ENCODE assay signal across 8 mouse cellular contexts in genomic region chr1:74028118-74028880, GRCm38 (mm10).
DNase-seq lines count a peak whose midpoint lies in the region; ATAC-seq and TF ChIP-seq lines count a peak whose summit lies in the region.

No protein-coding gene starts in this region.

- intact Hi-C loops in heart, postnatal 10 days (cut with DNase I), result no loop called here
- intact Hi-C loops in left cerebral cortex, postnatal 14 days (cut with DNase I), result no loop called here

- peak overlapping the region; percentile 97 for H3K27ac ChIP-seq in lung, embryonic 16.5 days (ENCODE audit: low read length)
- peak overlapping the region; percentile 65; the same call in 1 of the 2 replicates for H3K27ac ChIP-seq in hindbrain, postnatal 0 days
- H3K27ac ChIP-seq in olfactory bulb, adult 2 months (ENCODE audit: insufficient read depth, low read depth, low read length), result peak overlapping the region; percentile 0; the same call in 1 of the 2 replicates

- H3K9ac ChIP-seq in lung, embryonic 16.5 days (ENCODE audit: low read length), result peak overlapping the region; percentile 34; the same call in 1 of the 2 replicates
- no peak overlapping the region for H3K9ac ChIP-seq in hindbrain, postnatal 0 days (replicated peaks; ENCODE audit: low read length)

- no peak for TF ChIP-seq POLR2A in olfactory bulb, adult 2 months (IDR thresholded peaks at IDR 0.05; ENCODE audit: insufficient read depth, low read depth, low read length)

- peaks cover 98% of the 10 kb centered on the region for H3K4me1 ChIP-seq in lung, embryonic 16.5 days (replicated peaks; ENCODE audit: control insufficient read depth, insufficient read depth, low read length)
- peaks cover 20% of the 10 kb centered on the region for H3K4me1 ChIP-seq in hindbrain, postnatal 0 days (ENCODE audit: insufficient read depth, low read length)
- H3K4me1 ChIP-seq in olfactory bulb, adult 2 months (ENCODE audit: control insufficient read depth, insufficient read depth, low read length), result peaks cover 33% of the 10 kb centered on the region

- ATAC-seq in lung, embryonic 16.5 days (ENCODE audit: low read depth), result no peak
- ATAC-seq in hindbrain, postnatal 0 days, result no peak

- peak overlapping the region; percentile 25; the same call in 1 of the 2 replicates for H3K4me2 ChIP-seq in lung, embryonic 16.5 days (ENCODE audit: low read depth, low read length)
- no peak overlapping the region for H3K4me2 ChIP-seq in hindbrain, postnatal 0 days (ENCODE audit: low read depth, low read length)

- no peaks in the 10 kb centered on the region for H3K36me3 ChIP-seq in lung, embryonic 16.5 days (ENCODE audit: control insufficient read depth, insufficient read depth, low read length)
- H3K36me3 ChIP-seq in hindbrain, postnatal 0 days (ENCODE audit: insufficient read depth, low read length), result no peaks in the 10 kb centered on the region

- H3K4me3 ChIP-seq in lung, embryonic 16.5 days (ENCODE audit: low read length), result no peak overlapping the region
- no peak overlapping the region for H3K4me3 ChIP-seq in hindbrain, postnatal 0 days (ENCODE audit: low read length)
- no peak overlapping the region for H3K4me3 ChIP-seq in olfactory bulb, adult 2 months (ENCODE audit: insufficient read depth, low read depth, low read length)

- 48% methylated on average over 13 of the region's 13 CpGs for WGBS in lung, embryonic 16.5 days
- 83% methylated on average over 13 of the region's 13 CpGs for WGBS in hindbrain, postnatal 0 days
- WGBS in olfactory bulb, adult 2 months, result 86% methylated on average over 13 of the region's 13 CpGs

- no peak for TF ChIP-seq CTCF in hindbrain, postnatal 0 days (IDR thresholded peaks at IDR 0.05; ENCODE audit: low read depth)
- no peak for TF ChIP-seq CTCF in olfactory bulb, adult 2 months (IDR thresholded peaks at IDR 0.05; ENCODE audit: insufficient read depth, low read depth, low read length)

- no peaks in the 10 kb centered on the region for H3K27me3 ChIP-seq in lung, embryonic 16.5 days (ENCODE audit: control insufficient read depth, insufficient read depth, low read depth, low read length)
- H3K27me3 ChIP-seq in hindbrain, postnatal 0 days (ENCODE audit: insufficient read depth, low read length), result no peaks in the 10 kb centered on the region

- DNase-seq in heart, adult 11 months, result peak; percentile 91
- DNase-seq in heart, postnatal 10 days, result no peak
- DNase-seq in lung, postnatal 4 days, result no peak
- DNase-seq in hindbrain, postnatal 0 days (ENCODE audit: low spot score), result no peak
- DNase-seq in cerebellum, adult 8-10 months, result no peak
- no peak for DNase-seq in left cerebral cortex, postnatal 14 days (ENCODE audit: low spot score in 2 of 2)

- H3K9me3 ChIP-seq in lung, embryonic 16.5 days (ENCODE audit: control insufficient read depth, low read length), result no peaks in the 10 kb centered on the region
- no peaks in the 10 kb centered on the region for H3K9me3 ChIP-seq in hindbrain, postnatal 0 days (ENCODE audit: low read length)

Comparison
In these comparisons a context has a peak if more than half of its experiments do, and no peak if none do; other contexts are left out.
1. H3K27ac ChIP-seq: peak in every context shown above with its lines; median percentile 97 in lung, embryonic 16.5 days; 65 in hindbrain, postnatal 0 days; 0 in olfactory bulb, adult 2 months.